Mouse (Mus musculus) kidney, postnatal 10 days (tissue): ENCODE measurements at regions not wholly inside any gene's neighbourhood (a gene's known extent, or its start where the extent isn't known, plus 50 kb on each side); places are given as distances from the start of the nearest gene placed in this dataset.
A peak's percentile ranks its signal among the peaks of the same experiment; 100 is the strongest.

Experiments used
- DNase-seq: peaks from one replicate; pipeline ENCODE4 v3.0.0; 2021; ENCODE audit warnings: mixed read lengths

GRCm38 (mm10) chr4:152720528-152720927 lies 242.9 kb upstream of the Kcnab2 start:
- DNase-seq = no peak

- DNase-seq = no peak
These were observed 241.9 kb upstream of the Kcnab2 start for GRCm38 (mm10) chr4:152719416-152720127.

- no peak for DNase-seq
These were observed 232.7 kb upstream of the Kcnab2 start for GRCm38 (mm10) chr4:152710339-152710738.

GRCm38 (mm10) chr4:152700217-152700616 lies 222.5 kb upstream of the Kcnab2 start:
- DNase-seq = peak; percentile 33

DNA sequence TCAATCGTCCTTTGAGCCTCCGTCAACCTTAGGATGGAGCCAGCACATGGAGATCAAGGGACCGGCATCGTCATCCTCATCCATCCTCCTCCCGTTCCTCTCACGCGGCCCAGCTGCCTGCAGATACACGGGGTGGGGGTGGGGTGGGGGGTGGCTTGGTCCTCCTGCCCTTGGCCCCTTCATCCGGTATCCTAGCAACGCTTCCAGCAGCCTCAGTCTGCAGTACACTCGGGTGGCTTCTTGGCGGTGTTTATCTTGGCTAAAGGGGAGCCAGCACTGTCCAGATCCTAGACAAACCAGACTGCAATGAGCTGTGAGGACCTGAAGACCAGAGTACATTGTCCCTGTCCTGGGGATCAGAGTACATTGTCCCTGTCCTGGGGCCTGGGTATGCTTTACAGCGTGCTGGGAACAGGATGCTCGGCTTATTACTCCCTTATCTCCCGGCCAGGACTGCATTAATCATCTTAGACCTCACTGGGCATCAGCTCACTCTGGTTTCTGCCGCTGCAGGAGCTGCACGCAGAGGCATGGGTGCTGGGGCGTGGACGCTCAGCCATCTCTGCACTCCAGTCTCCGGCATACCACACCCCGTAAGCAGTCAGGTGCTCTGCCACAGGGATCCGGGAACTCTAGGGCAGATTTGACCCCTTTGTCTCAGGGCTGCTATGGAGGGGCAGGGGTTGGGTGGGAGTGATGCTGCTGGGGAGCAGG lies 219.7 kb upstream of the Kcnab2 start:
- DNase-seq = peak; percentile 21

GRCm38 (mm10) chr4:152691735-152692134 lies 214.1 kb upstream of the Kcnab2 start:
- DNase-seq = no peak

GRCm38 (mm10) chr4:152691302-152691701 lies 213.6 kb upstream of the Kcnab2 start:
- DNase-seq = no peak

DNA sequence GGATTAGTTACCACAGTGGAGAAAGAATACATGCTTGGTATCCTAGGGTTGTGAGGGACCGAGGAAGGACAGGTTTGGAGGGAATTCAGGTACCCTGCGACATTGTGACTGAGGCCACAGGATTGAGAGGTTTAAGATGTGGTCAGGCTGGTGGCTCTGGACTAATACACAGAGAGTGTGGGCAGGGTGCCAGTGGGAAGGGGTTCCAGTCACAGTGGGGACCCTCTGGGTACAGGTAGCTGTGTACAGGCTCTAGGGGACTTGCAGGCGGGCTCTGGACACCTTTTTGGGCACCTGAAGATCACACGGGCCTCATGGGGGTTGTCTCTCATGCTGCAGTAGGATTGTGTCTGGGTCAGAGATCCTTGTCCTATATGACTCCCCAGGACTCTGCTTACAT lies 213.1 kb upstream of the Kcnab2 start:
- no peak for DNase-seq

GRCm38 (mm10) chr4:152689831-152690230 lies 212.2 kb upstream of the Kcnab2 start:
- DNase-seq = no peak

GRCm38 (mm10) chr4:152686509-152687081 lies 208.9 kb upstream of the Kcnab2 start:
- no peak for DNase-seq

DNA sequence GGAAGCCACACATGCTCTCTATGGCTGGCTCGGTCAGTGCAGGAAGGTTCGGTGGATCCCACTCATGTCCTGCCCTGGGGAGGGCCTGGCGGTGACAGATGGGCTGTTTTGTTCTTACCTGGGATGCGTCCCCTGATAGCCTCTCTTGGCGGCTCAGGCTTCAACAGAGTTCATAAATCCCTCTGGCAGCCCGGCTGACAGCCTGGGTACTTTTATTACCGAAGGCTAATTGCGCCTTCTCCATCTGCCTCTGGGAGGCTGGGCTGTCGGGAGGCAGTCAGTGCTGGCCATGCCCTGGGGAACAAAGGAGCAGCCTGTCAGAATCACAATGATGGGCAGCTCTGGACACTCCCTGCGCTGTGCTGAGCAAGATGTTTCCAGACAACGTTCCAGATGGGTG lies 196.5 kb upstream of the Kcnab2 start:
- no peak for DNase-seq

DNA sequence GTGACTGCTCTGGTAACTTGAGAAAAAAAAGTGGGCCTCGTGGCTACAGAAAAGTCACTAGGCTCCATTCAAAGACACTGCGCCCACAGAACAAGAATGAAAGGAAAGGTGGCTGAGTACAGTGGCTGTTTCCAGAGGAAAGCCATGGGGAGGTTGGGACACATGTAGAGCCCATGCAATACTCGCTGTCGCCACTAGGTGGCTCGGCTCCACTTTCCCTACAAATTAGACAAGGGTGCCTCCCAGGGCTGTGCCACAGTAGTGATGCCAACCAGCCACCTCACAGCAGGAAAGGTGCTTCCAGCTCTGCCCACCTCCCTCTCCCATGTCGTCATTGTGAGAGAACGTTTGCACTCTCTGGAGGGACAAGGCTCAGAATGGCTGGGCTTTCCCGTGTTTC lies 185.8 kb upstream of the Kcnab2 start:
- DNase-seq = peak; percentile 27

DNA sequence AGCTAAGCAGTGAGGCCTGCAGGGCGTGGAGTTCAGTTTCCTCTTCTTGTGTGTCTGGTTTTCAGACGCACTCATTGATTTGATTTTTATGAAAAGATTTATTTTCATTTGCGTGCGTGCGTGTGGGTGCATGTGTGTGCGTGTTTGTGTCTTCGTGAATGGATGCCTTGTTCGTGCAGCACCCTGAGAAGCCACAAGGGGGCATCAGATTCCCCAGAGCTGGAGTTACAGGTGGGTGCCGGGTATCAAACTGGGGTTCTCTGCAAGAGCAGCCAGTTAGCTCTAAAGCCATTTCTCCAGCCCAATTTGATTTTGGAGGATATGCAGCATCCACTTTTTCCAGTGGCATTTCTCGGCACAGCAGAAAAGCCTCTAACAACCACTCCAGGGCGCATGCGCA lies 185.4 kb upstream of the Kcnab2 start:
- DNase-seq = no peak

DNA sequence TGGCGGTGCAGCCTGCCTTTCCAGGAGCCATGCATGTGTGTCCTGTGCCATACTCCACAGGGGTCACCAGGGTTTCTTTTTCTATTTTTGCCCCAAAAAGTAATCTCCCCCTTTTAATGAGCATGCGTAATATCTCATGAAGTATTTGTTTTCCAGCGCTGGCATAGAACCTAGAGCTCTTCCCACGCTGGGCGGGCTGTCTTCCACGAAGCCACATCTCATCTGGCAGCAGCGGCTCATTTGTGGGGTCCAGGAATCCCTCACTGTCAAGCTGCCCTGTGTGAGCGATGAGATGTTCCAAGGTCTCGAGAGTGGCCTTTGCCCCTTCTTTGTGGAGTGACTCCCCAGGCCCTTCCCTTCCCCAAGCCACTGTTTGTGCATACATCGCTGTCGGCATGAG lies 184.8 kb upstream of the Kcnab2 start:
- no peak for DNase-seq

- no peak for DNase-seq
These were observed 172.5 kb upstream of the Kcnab2 start for GRCm38 (mm10) chr4:152650198-152650597.

- peak; percentile 44 for DNase-seq
These were observed 169.9 kb upstream of the Kcnab2 start for GRCm38 (mm10) chr4:152647620-152648019.

- DNase-seq = no peak
These were observed 169.4 kb upstream of the Kcnab2 start for GRCm38 (mm10) chr4:152647084-152647483.

DNA sequence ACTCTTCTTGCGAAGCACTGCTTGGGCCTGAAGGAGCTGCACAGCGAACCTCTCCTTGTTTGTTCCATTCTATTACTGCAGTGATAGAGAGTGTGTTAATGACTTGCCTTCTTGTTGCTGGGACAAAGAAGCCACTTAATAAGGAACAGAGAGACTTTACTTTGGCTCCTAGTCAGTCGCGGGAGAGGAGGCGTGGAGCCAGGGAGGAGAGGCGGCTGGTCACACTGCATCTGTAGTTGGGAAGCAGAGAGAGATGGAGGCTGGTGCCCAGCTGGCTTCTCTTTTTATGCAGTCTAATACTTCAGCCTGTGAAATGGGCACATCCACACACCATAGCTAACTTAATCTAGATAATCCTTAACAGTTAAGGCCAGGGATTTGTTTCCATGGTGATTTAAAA lies 159.4 kb upstream of the Kcnab2 start:
- peak; percentile 31 for DNase-seq

DNA sequence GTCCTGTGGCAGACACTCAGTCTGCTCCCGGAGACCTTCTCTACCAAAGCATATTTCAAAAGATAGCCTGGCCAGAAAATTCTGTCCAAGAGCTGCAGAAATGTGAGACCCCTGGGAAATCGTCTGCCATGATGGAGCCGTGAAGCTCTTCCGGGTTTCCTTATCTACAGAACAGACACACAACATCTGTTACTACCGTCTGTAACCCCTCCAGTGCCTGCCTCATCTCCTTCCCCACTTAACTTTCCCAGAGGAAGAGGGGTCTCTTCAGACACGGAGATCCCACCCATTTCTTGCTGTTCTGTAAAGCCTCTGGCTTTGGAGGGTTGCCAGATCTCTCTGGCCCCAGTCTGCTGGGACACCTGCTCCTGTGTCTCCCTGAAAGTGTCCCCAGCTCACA lies 156.2 kb upstream of the Kcnab2 start:
- peak; percentile 27 for DNase-seq

- no peak for DNase-seq
These were observed 150.4 kb upstream of the Kcnab2 start for GRCm38 (mm10) chr4:152628111-152628510.

- DNase-seq = peak; percentile 76
These were observed 147.6 kb upstream of the Kcnab2 start for GRCm38 (mm10) chr4:152625032-152626003.

- DNase-seq = no peak
These were observed 144.5 kb upstream of the Kcnab2 start for GRCm38 (mm10) chr4:152622022-152622777.
